Mouse (Mus musculus): ENCODE measurements around the gene Sema3a. TPM values are rescaled to one million over a fixed set of nuclear protein-coding genes. Genes with fewer than 3 reads are reported as not detected.
A peak's percentile ranks its signal among the peaks of the same experiment; 100 is the strongest.
"Not testable (repeated sequence)": the region's sequence is repeated elsewhere in the genome, so short reads cannot be mapped to it uniquely, and the experiment has no call there.

The Sema3a gene
- total RNA-seq, 4 experiments from 2014 or later, result 0.44 to 1.4 (median 0.79) TPM

GRCm38 (mm10) chr5:13550953-13551352 is 425.7 kb downstream of the Sema3a start:
- DNase-seq, result no peak

- DNase-seq, result no peak
Measured at GRCm38 (mm10) chr5:13557257-13557656, 432.0 kb downstream of the Sema3a start.

- DNase-seq, result no peak
Measured at GRCm38 (mm10) chr5:13573867-13574266, 448.7 kb downstream of the Sema3a start.

- DNase-seq, result no peak
Measured at GRCm38 (mm10) chr5:13579123-13579522, 453.9 kb downstream of the Sema3a start.

- no peak for DNase-seq
Measured at GRCm38 (mm10) chr5:13585559-13586207, 460.5 kb downstream of the Sema3a start.

GRCm38 (mm10) chr5:13594422-13594821 is 469.2 kb downstream of the Sema3a start:
- no peak for DNase-seq

- no peak for DNase-seq
Measured at GRCm38 (mm10) chr5:13611631-13612030, 486.4 kb downstream of the Sema3a start.

- no peak for DNase-seq
Measured at GRCm38 (mm10) chr5:13612088-13612487, 486.9 kb downstream of the Sema3a start.

GRCm38 (mm10) chr5:13614575-13614974 is 489.4 kb downstream of the Sema3a start:
- not testable (repeated sequence) for DNase-seq

- DNase-seq, result no peak
Measured at GRCm38 (mm10) chr5:13615907-13616306, 490.7 kb downstream of the Sema3a start.

- DNase-seq, result no peak
Measured at GRCm38 (mm10) chr5:13622578-13622977, 497.4 kb downstream of the Sema3a start.

GRCm38 (mm10) chr5:13624754-13625153 is 499.5 kb downstream of the Sema3a start:
- DNase-seq, result no peak

- DNase-seq, result no peak
Measured at GRCm38 (mm10) chr5:13626093-13626492, 500.9 kb downstream of the Sema3a start.

- DNase-seq, result peak; percentile 27
Measured at GRCm38 (mm10) chr5:13628606-13629311, 503.5 kb downstream of the Sema3a start.

GRCm38 (mm10) chr5:13629916-13630315 is 504.7 kb downstream of the Sema3a start:
- no peak for DNase-seq

GRCm38 (mm10) chr5:13630692-13631091 is 505.5 kb downstream of the Sema3a start:
- no peak for DNase-seq

- DNase-seq, result no peak
Measured at GRCm38 (mm10) chr5:13636237-13636636, 511.0 kb downstream of the Sema3a start.

Data from adrenal gland, adult 8-10 months (tissue).